Mouse (Mus musculus): Measurements from ENCODE around the gene Ubac2.

- TF ChIP-seq CTCF (IDR thresholded peaks at IDR 0.05; ENCODE audit: low read depth) (no peak), EP300 (IDR thresholded peaks at IDR 0.05; ENCODE audit: low read depth) (no peak)
Measured at GRCm38 (mm10) chr14:121946728-121947127, 68.3 kb downstream of the Ubac2 start.
